Comparison of ENCODE assay signal across 11 mouse cellular contexts in the genomic region with DNA sequence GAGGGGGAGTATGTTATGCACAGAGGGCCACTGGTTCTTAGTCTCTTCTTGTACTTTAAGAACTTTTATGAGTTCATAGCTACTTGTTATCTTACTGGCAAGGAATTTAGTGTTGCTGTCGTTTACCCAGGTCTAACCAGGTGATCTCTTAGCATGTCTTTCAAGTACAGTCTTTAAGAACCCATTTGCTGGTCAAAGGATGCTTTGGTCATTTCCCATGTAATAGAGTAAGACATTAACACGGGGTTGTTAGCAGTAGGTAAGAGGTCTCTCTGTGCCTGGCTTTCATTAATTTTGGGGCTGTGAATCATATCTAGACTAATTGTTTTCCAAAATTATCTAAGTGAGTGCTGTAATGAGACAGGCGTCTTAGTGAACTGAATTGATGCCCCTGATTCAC. TPM values are rescaled to one million over a fixed set of nuclear protein-coding genes. Genes with fewer than 3 reads are reported as not detected.
DNase-seq lines count a peak whose midpoint lies in the region; ATAC-seq and TF ChIP-seq lines count a peak whose summit lies in the region.
"Had no signal": no experiment of that assay in that cellular context is flagged by ENCODE, and none has a peak within 500 bp of the region (broad histone marks: within the 10 kb centered on the region; RNA-seq: fewer than 3 reads in every experiment).

No protein-coding gene starts in this region.

- H3K9ac ChIP-seq in kidney, embryonic 16.5 days (replicated peaks; ENCODE audit: low read length) = no peak overlapping the region
- no peak overlapping the region for H3K9ac ChIP-seq in forebrain, embryonic 12.5 days
- no peak overlapping the region for H3K9ac ChIP-seq in limb, embryonic 11.5 days (ENCODE audit: low read length)

- H3K36me3 ChIP-seq in kidney, embryonic 16.5 days (ENCODE audit: insufficient read depth, low read length) = peaks cover 9% of the 10 kb centered on the region
- H3K36me3 ChIP-seq in forebrain, embryonic 12.5 days (replicated peaks) = peaks cover 17% of the 10 kb centered on the region
- no peaks in the 10 kb centered on the region; the same call in 1 of the 2 replicates for H3K36me3 ChIP-seq in limb, embryonic 11.5 days (ENCODE audit: control insufficient read depth, insufficient read depth, low read length)
- H3K36me3 ChIP-seq in myocyte (ENCODE audit: control insufficient read depth, insufficient read depth) = peaks cover 24% of the 10 kb centered on the region

- ATAC-seq in kidney, embryonic 16.5 days (ENCODE audit: low FRiP score, low TSS enrichment) = no peak
- ATAC-seq in forebrain, embryonic 12.5 days (ENCODE audit: low FRiP score) = no peak
- ATAC-seq in limb, embryonic 11.5 days (ENCODE audit: insufficient number of reproducible peaks, low FRiP score, low TSS enrichment, low read depth) = no peak
- no peak for ATAC-seq in inflammation-experienced regulatory T-cells, adult 6 months

- WGBS in kidney, embryonic 16.5 days = 57% methylated on average over 3 of the region's 3 CpGs
- WGBS in forebrain, embryonic 12.5 days = 77% methylated on average over 3 of the region's 3 CpGs
- WGBS in limb, embryonic 11.5 days = 57% methylated on average over 3 of the region's 3 CpGs

- H3K9me3 ChIP-seq in kidney, embryonic 16.5 days (ENCODE audit: low read length) = no peaks in the 10 kb centered on the region
- H3K9me3 ChIP-seq in forebrain, embryonic 12.5 days = no peaks in the 10 kb centered on the region
- H3K9me3 ChIP-seq in limb, embryonic 11.5 days (ENCODE audit: control insufficient read depth, low read length) = no peaks in the 10 kb centered on the region
- H3K9me3 ChIP-seq: megakaryocyte, embryonic 14.5 days had no signal

- peak overlapping the region; percentile 69 for H3K4me2 ChIP-seq in kidney, embryonic 16.5 days (replicated peaks; ENCODE audit: low read depth, low read length)
- H3K4me2 ChIP-seq in forebrain, embryonic 12.5 days = peak overlapping the region; percentile 56
- peak overlapping the region; percentile 49; the same call in 1 of the 2 replicates for H3K4me2 ChIP-seq in limb, embryonic 11.5 days (ENCODE audit: low read depth, severe bottlenecking)
- peak overlapping the region; percentile 80 for H3K4me2 ChIP-seq in myocyte (ENCODE audit: low read depth)

- no peak for DNase-seq in kidney, adult 8-10 months
- no peak for DNase-seq in limb, embryonic 11.5 days (ENCODE audit: low spot score)
- no peak for DNase-seq in left cerebral cortex, postnatal 10 days (ENCODE audit: extremely low spot score in 1 of 2, low spot score in 2 of 2)
- DNase-seq in B cell, adult 2 months = no peak
- DNase-seq: kidney, adult 11 months had no signal

- no peak overlapping the region for H3K4me3 ChIP-seq in kidney, embryonic 16.5 days (ENCODE audit: low read length)
- no peak overlapping the region for H3K4me3 ChIP-seq in forebrain, embryonic 12.5 days (replicated peaks)
- H3K4me3 ChIP-seq in limb, embryonic 11.5 days (ENCODE audit: low read depth, low read length) = no peak overlapping the region
- peak overlapping the region; percentile 66 for H3K4me3 ChIP-seq in myocyte

- intact Hi-C loops in left cerebral cortex, postnatal 10 days (cut with DNase I) = no loop called here

- H3K4me1 ChIP-seq in kidney, embryonic 16.5 days (ENCODE audit: insufficient read depth, low read length) = peaks cover 13% of the 10 kb centered on the region
- H3K4me1 ChIP-seq in forebrain, embryonic 12.5 days = peaks cover 12% of the 10 kb centered on the region
- H3K4me1 ChIP-seq in limb, embryonic 11.5 days (ENCODE audit: control insufficient read depth, insufficient read depth, low read length) = no peaks in the 10 kb centered on the region; the same call in 1 of the 2 replicates

- H3K27me3 ChIP-seq in kidney, embryonic 16.5 days (ENCODE audit: insufficient read depth, low read length) = no peaks in the 10 kb centered on the region
- H3K27me3 ChIP-seq in forebrain, embryonic 12.5 days = no peaks in the 10 kb centered on the region
- no peaks in the 10 kb centered on the region for H3K27me3 ChIP-seq in limb, embryonic 11.5 days (ENCODE audit: control insufficient read depth, insufficient read depth, low read length)
- H3K27me3 ChIP-seq in myocyte (ENCODE audit: control insufficient read depth, insufficient read depth, insufficient read length) = no peaks in the 10 kb centered on the region
- H3K27me3 ChIP-seq: megakaryocyte, embryonic 14.5 days had no signal

- peaks cover 47% of the 10 kb centered on the region for H3K79me2 ChIP-seq in myocyte (ENCODE audit: control insufficient read depth, insufficient read depth)

- H3ac ChIP-seq in myocyte (ENCODE audit: control insufficient read depth, insufficient read length) = no peak overlapping the region

- H3K27ac ChIP-seq in kidney, embryonic 16.5 days (ENCODE audit: low read length) = no peak overlapping the region
- no peak overlapping the region for H3K27ac ChIP-seq in forebrain, embryonic 12.5 days
- no peak overlapping the region for H3K27ac ChIP-seq in limb, embryonic 11.5 days (replicated peaks; ENCODE audit: low read depth, low read length)

- no peak for TF ChIP-seq POLR2A in myocyte (IDR thresholded peaks at IDR 0.05; ENCODE audit: insufficient read length, low read depth)

TF ChIP-seq in myocyte, 11 proteins besides CTCF, POLR2A, EP300 and RAD21:
- TF ChIP-seq TCF12 (IDR thresholded peaks at IDR 0.05; ENCODE audit: insufficient read depth, poor library complexity, severe bottlenecking) (no peak), MYOD1 (IDR thresholded peaks at IDR 0.05; ENCODE audit: control insufficient read depth in 1 of 3, insufficient read length in 2 of 3, low read depth in 2 of 3) (no peak), MYOG (IDR thresholded peaks at IDR 0.05; ENCODE audit: control insufficient read depth in 1 of 3, insufficient read depth in 1 of 3, insufficient read length in 2 of 3, low read depth in 2 of 3) (no peak), REST (IDR thresholded peaks at IDR 0.05; ENCODE audit: insufficient read depth, insufficient read length) (no peak), TCF3 (IDR thresholded peaks at IDR 0.05; ENCODE audit: insufficient read length, low read depth) (no peak), SRF (IDR thresholded peaks at IDR 0.05; ENCODE audit: control insufficient read depth, insufficient read length, low read depth) (no peak), E2F4 (IDR thresholded peaks at IDR 0.05; ENCODE audit: insufficient read depth) (no peak), MAX (IDR thresholded peaks at IDR 0.05; ENCODE audit: low read depth) (no peak), CEBPB (IDR thresholded peaks at IDR 0.05; ENCODE audit: insufficient read depth, poor library complexity, severe bottlenecking) (no peak), USF1 (IDR thresholded peaks at IDR 0.05; ENCODE audit: low read depth) (no peak), POLR2AphosphoS2 (IDR thresholded peaks at IDR 0.05; ENCODE audit: insufficient read length, low read depth) (no peak)

RNA-seq across cellular contexts. Expression of gene Washc4, which starts 1.8 kb away (rescaled TPM):
- polyA plus RNA-seq in kidney, embryonic 16.5 days (2015; fragmentation: Nextera tagmentation; extraction: Ambion mirVana) = 37.2 and 39.5 TPM in 2 replicates
- 38.0 and 38.2 TPM in 2 replicates for polyA plus RNA-seq in forebrain, embryonic 12.5 days (2016; fragmentation: Nextera tagmentation; extraction: Ambion mirVana)
- 33.9 and 35.2 TPM in 2 replicates for polyA plus RNA-seq in limb, embryonic 11.5 days (2014; fragmentation: Nextera tagmentation; extraction: Ambion mirVana)
- 7.2 TPM for polyA plus RNA-seq in myocyte (2012; fragmentation: generic; extraction: Trizol)
- 10 to 100 TPM; 25.8 to 28.8 (median 26.2) TPM for polyA plus RNA-seq in inflammation-experienced regulatory T-cells, adult 6 months (2017; shearing (Covaris generic))
- total RNA-seq in left cerebral cortex, postnatal 10 days (2021) = 10 to 100 TPM; 20.9 to 21.3 TPM
- polyA plus RNA-seq: erythroblast, embryonic 14.5 days had no signal

RNA-seq across cellular contexts. Expression of gene Aldh1l2, which starts 11.4 kb away (rescaled TPM):
- 0.80 and 0.81 TPM in 2 replicates for polyA plus RNA-seq in kidney, embryonic 16.5 days (2015; fragmentation: Nextera tagmentation; extraction: Ambion mirVana)
- 10.8 and 11.7 TPM in 2 replicates for polyA plus RNA-seq in forebrain, embryonic 12.5 days (2016; fragmentation: Nextera tagmentation; extraction: Ambion mirVana)
- polyA plus RNA-seq in limb, embryonic 11.5 days (2014; fragmentation: Nextera tagmentation; extraction: Ambion mirVana) = 1.3 TPM in 2 replicates
- 71.8 TPM for polyA plus RNA-seq in myocyte (2012; fragmentation: generic; extraction: Trizol)
- polyA plus RNA-seq in inflammation-experienced regulatory T-cells, adult 6 months (2017; shearing (Covaris generic)) = not detected
- 1 to 10 TPM; 6.9 to 8.2 TPM for total RNA-seq in left cerebral cortex, postnatal 10 days (2021)
- polyA plus RNA-seq: erythroblast, embryonic 14.5 days had no signal
